Mouse (Mus musculus): ENCODE results near the gene Olfr1180. TPM values are rescaled to one million over a fixed set of nuclear protein-coding genes. Genes with fewer than 3 reads are reported as not detected.

The Olfr1180 gene
- total and polyA plus RNA-seq, 3 experiments, result not detected

- Histone ChIP-seq H3K27ac (ENCODE audit: insufficient read depth, low read depth) (no peak within 1 kb of the TSS), H3K27me3 (replicated peaks) (no peaks in the 10 kb centered on the region), H3K36me3 (replicated peaks in 1 of 2; ENCODE audit: control insufficient read depth in 1 of 2, insufficient read depth in 1 of 2, low read length in 1 of 2) (no peaks in the 10 kb centered on the region), H3K79me2 (replicated peaks; ENCODE audit: control insufficient read depth, extremely low read depth, insufficient read depth, poor library complexity, severe bottlenecking) (no peaks in the 10 kb centered on the region), H3K9me3 (replicated peaks; ENCODE audit: low read length) (peaks cover 6% of the 10 kb centered on the region), H3K4me1 (ENCODE audit: control insufficient read depth in 1 of 2, insufficient read depth in 2 of 2) (no peaks in the 10 kb centered on the region), H3K9ac (ENCODE audit: insufficient read depth, low read depth) (no peak within 1 kb of the TSS), H3K4me2 (ENCODE audit: insufficient read depth, low read depth, poor library complexity, severe bottlenecking) (no peak within 1 kb of the TSS), H3K4me3 (replicated peaks in 1 of 3; ENCODE audit: low read depth in 2 of 3, low read length in 2 of 3, poor library complexity in 1 of 3) (no peak within 1 kb of the TSS)
- dilution Hi-C loops (cut with MboI; ENCODE audit: extremely low pct_ligation_motif_present, extremely low pct_unique_long_range_greater_than_20kb, low sequenced_read_pairs), result no loop called here
- TF ChIP-seq MYC (IDR thresholded peaks at IDR 0.05; ENCODE audit: low read depth, low read length) (no peak), CHD1 (IDR thresholded peaks at IDR 0.05; ENCODE audit: low read depth, low read length) (no peak), ETS1 (conservative IDR thresholded peaks at IDR 0.05; ENCODE audit: low read depth, low read length) (no peak), CHD2 (IDR thresholded peaks at IDR 0.05; ENCODE audit: low read length) (no peak), SMC3 (IDR thresholded peaks at IDR 0.05; ENCODE audit: low read depth, low read length) (no peak), HCFC1 (IDR thresholded peaks at IDR 0.05; ENCODE audit: low read depth, low read length) (no peak), UBTF (IDR thresholded peaks at IDR 0.05; ENCODE audit: low read depth, low read length) (no peak), ZKSCAN1 (IDR thresholded peaks at IDR 0.05; ENCODE audit: borderline replicate concordance, low read depth, low read length) (no peak), MAFK (IDR thresholded peaks at IDR 0.05; ENCODE audit: insufficient replicate concordance, low read length) (no peak)
- in situ Hi-C loops (cut with MboI; ENCODE audit: low pct_ligation_motif_present, low pct_unique_long_range_greater_than_20kb, low sequenced_read_pairs), result no loop called here
- no peak for DNase-seq (ENCODE audit: extremely low read depth)
These were observed 32.2 kb downstream of the Olfr1180 start, which contains the start of gene Olfr1178 for GRCm38 (mm10) chr2:88386762-88387161. TSS of gene Olfr1178 (plus strand) at chr2:88387062.

Other genes starting within 250 kb of the Olfr1180 start
- not detected in 2 replicates for gene Olfr1168, start 237.3 kb downstream of the Olfr1180 start, total RNA-seq (2012; rRNA removed)
- gene Olfr1168, start 237.3 kb downstream of the Olfr1180 start, total RNA-seq (2014; rRNA removed), result not detected in 2 replicates
- not detected in 2 replicates for gene Olfr1168, start 237.3 kb downstream of the Olfr1180 start, polyA plus RNA-seq (2012; ENCODE audit: insufficient read length, low read depth)
- gene Olfr1170, start 190.8 kb downstream of the Olfr1180 start, total RNA-seq (2012; rRNA removed), result not detected in 2 replicates
- gene Olfr1170, start 190.8 kb downstream of the Olfr1180 start, total RNA-seq (2014; rRNA removed), result not detected in 2 replicates
- gene Olfr1170, start 190.8 kb downstream of the Olfr1180 start, polyA plus RNA-seq (2012; ENCODE audit: insufficient read length, low read depth), result not detected in 2 replicates
- gene Olfr1173, start 139.3 kb downstream of the Olfr1180 start, total RNA-seq (2012; rRNA removed), result not detected in 2 replicates
- not detected in 2 replicates for gene Olfr1173, start 139.3 kb downstream of the Olfr1180 start, total RNA-seq (2014; rRNA removed)
- not detected in 2 replicates for gene Olfr1173, start 139.3 kb downstream of the Olfr1180 start, polyA plus RNA-seq (2012; ENCODE audit: insufficient read length, low read depth)
- not detected in 2 replicates for gene Olfr1174-ps, start 104.0 kb downstream of the Olfr1180 start, total RNA-seq (2012; rRNA removed)
- gene Olfr1174-ps, start 104.0 kb downstream of the Olfr1180 start, total RNA-seq (2014; rRNA removed), result not detected in 2 replicates
- gene Olfr1174-ps, start 104.0 kb downstream of the Olfr1180 start, polyA plus RNA-seq (2012; ENCODE audit: insufficient read length, low read depth), result not detected in 2 replicates
- not detected in 2 replicates for gene Olfr1175-ps, start 91.9 kb downstream of the Olfr1180 start, total RNA-seq (2012; rRNA removed)
- gene Olfr1175-ps, start 91.9 kb downstream of the Olfr1180 start, total RNA-seq (2014; rRNA removed), result not detected in 2 replicates
- gene Olfr1175-ps, start 91.9 kb downstream of the Olfr1180 start, polyA plus RNA-seq (2012; ENCODE audit: insufficient read length, low read depth), result not detected in 2 replicates
- gene Olfr1176, start 82.4 kb downstream of the Olfr1180 start, total RNA-seq (2012; rRNA removed), result not detected in 2 replicates
- gene Olfr1176, start 82.4 kb downstream of the Olfr1180 start, total RNA-seq (2014; rRNA removed), result not detected in 2 replicates
- not detected in 2 replicates for gene Olfr1176, start 82.4 kb downstream of the Olfr1180 start, polyA plus RNA-seq (2012; ENCODE audit: insufficient read length, low read depth)
- gene Olfr1177-ps, start 72.7 kb downstream of the Olfr1180 start, total RNA-seq (2012; rRNA removed), result not detected in 2 replicates
- not detected in 2 replicates for gene Olfr1177-ps, start 72.7 kb downstream of the Olfr1180 start, total RNA-seq (2014; rRNA removed)
- gene Olfr1177-ps, start 72.7 kb downstream of the Olfr1180 start, polyA plus RNA-seq (2012; ENCODE audit: insufficient read length, low read depth), result not detected in 2 replicates
- not detected in 2 replicates for gene Olfr1178, start 32.1 kb downstream of the Olfr1180 start, total RNA-seq (2012; rRNA removed)
- not detected in 2 replicates for gene Olfr1178, start 32.1 kb downstream of the Olfr1180 start, total RNA-seq (2014; rRNA removed)
- 0.04 TPM in 1 of 2 replicates, not detected in the other for gene Olfr1178, start 32.1 kb downstream of the Olfr1180 start, polyA plus RNA-seq (2012; ENCODE audit: insufficient read length, low read depth)
- gene Olfr1179, start 12.7 kb downstream of the Olfr1180 start, total RNA-seq (2012; rRNA removed), result not detected in 2 replicates
- gene Olfr1179, start 12.7 kb downstream of the Olfr1180 start, total RNA-seq (2014; rRNA removed), result not detected in 2 replicates
- not detected in 2 replicates for gene Olfr1179, start 12.7 kb downstream of the Olfr1180 start, polyA plus RNA-seq (2012; ENCODE audit: insufficient read length, low read depth)
- not detected in 2 replicates for gene Olfr1181, start 7.0 kb upstream of the Olfr1180 start, total RNA-seq (2012; rRNA removed)
- not detected in 2 replicates for gene Olfr1181, start 7.0 kb upstream of the Olfr1180 start, total RNA-seq (2014; rRNA removed)
- gene Olfr1181, start 7.0 kb upstream of the Olfr1180 start, polyA plus RNA-seq (2012; ENCODE audit: insufficient read length, low read depth), result not detected in 2 replicates
- gene Gm13757, start 30.0 kb upstream of the Olfr1180 start, total RNA-seq (2012; rRNA removed), result not detected in 2 replicates
- not detected in 2 replicates for gene Gm13757, start 30.0 kb upstream of the Olfr1180 start, total RNA-seq (2014; rRNA removed)
- not detected in 2 replicates for gene Gm13757, start 30.0 kb upstream of the Olfr1180 start, polyA plus RNA-seq (2012; ENCODE audit: insufficient read length, low read depth)
- not detected in 2 replicates for gene Olfr1183, start 35.7 kb upstream of the Olfr1180 start, total RNA-seq (2012; rRNA removed)
- gene Olfr1183, start 35.7 kb upstream of the Olfr1180 start, total RNA-seq (2014; rRNA removed), result not detected in 2 replicates
- gene Olfr1183, start 35.7 kb upstream of the Olfr1180 start, polyA plus RNA-seq (2012; ENCODE audit: insufficient read length, low read depth), result not detected in 2 replicates
- not detected in 2 replicates for gene Olfr1184, start 64.4 kb upstream of the Olfr1180 start, total RNA-seq (2012; rRNA removed)
- not detected in 2 replicates for gene Olfr1184, start 64.4 kb upstream of the Olfr1180 start, total RNA-seq (2014; rRNA removed)
- gene Olfr1184, start 64.4 kb upstream of the Olfr1180 start, polyA plus RNA-seq (2012; ENCODE audit: insufficient read length, low read depth), result not detected in 2 replicates
- not detected in 2 replicates for gene Olfr1185-ps1, start 74.2 kb upstream of the Olfr1180 start, total RNA-seq (2012; rRNA removed)
- gene Olfr1185-ps1, start 74.2 kb upstream of the Olfr1180 start, total RNA-seq (2014; rRNA removed), result not detected in 2 replicates
- not detected in 2 replicates for gene Olfr1185-ps1, start 74.2 kb upstream of the Olfr1180 start, polyA plus RNA-seq (2012; ENCODE audit: insufficient read length, low read depth)
- not detected in 2 replicates for gene Olfr1186, start 99.4 kb upstream of the Olfr1180 start, total RNA-seq (2012; rRNA removed)
- not detected in 2 replicates for gene Olfr1186, start 99.4 kb upstream of the Olfr1180 start, total RNA-seq (2014; rRNA removed)
- gene Olfr1186, start 99.4 kb upstream of the Olfr1180 start, polyA plus RNA-seq (2012; ENCODE audit: insufficient read length, low read depth), result not detected in 2 replicates
- not detected in 2 replicates for gene Olfr1188, start 137.8 kb upstream of the Olfr1180 start, total RNA-seq (2012; rRNA removed)
- gene Olfr1188, start 137.8 kb upstream of the Olfr1180 start, total RNA-seq (2014; rRNA removed), result not detected in 2 replicates
- not detected in 2 replicates for gene Olfr1188, start 137.8 kb upstream of the Olfr1180 start, polyA plus RNA-seq (2012; ENCODE audit: insufficient read length, low read depth)
- gene Olfr1189, start 167.3 kb upstream of the Olfr1180 start, total RNA-seq (2012; rRNA removed), result not detected in 2 replicates
- not detected in 2 replicates for gene Olfr1189, start 167.3 kb upstream of the Olfr1180 start, total RNA-seq (2014; rRNA removed)
- gene Olfr1189, start 167.3 kb upstream of the Olfr1180 start, polyA plus RNA-seq (2012; ENCODE audit: insufficient read length, low read depth), result not detected in 2 replicates
- gene Olfr1191-ps1, start 221.4 kb upstream of the Olfr1180 start, total RNA-seq (2012; rRNA removed), result not detected in 2 replicates
- not detected in 2 replicates for gene Olfr1191-ps1, start 221.4 kb upstream of the Olfr1180 start, total RNA-seq (2014; rRNA removed)
- not detected in 2 replicates for gene Olfr1191-ps1, start 221.4 kb upstream of the Olfr1180 start, polyA plus RNA-seq (2012; ENCODE audit: insufficient read length, low read depth)
- not detected in 2 replicates for gene Olfr1192-ps1, start 229.4 kb upstream of the Olfr1180 start, total RNA-seq (2012; rRNA removed)
- gene Olfr1192-ps1, start 229.4 kb upstream of the Olfr1180 start, total RNA-seq (2014; rRNA removed), result not detected in 2 replicates
- not detected in 2 replicates for gene Olfr1192-ps1, start 229.4 kb upstream of the Olfr1180 start, polyA plus RNA-seq (2012; ENCODE audit: insufficient read length, low read depth)